Comparison of ENCODE assay signal across 11 mouse cellular contexts in genomic region chr16:21256514-21257305, GRCm38 (mm10). TPM values are rescaled to one million over a fixed set of nuclear protein-coding genes. Genes with fewer than 3 reads are reported as not detected.
"Had no signal": no experiment of that assay in that cellular context is flagged by ENCODE, and none has a peak within 500 bp of the region (broad histone marks: within the 10 kb centered on the region; RNA-seq: fewer than 3 reads in every experiment).

No protein-coding gene starts in this region.

- H3K4me1 ChIP-seq: liver, embryonic 15.5 days; neural tube, embryonic 12.5 days had no signal

- H3K27ac ChIP-seq: left cerebral cortex, adult 2 months; limb, embryonic 10.5 days; liver, embryonic 15.5 days; midbrain, embryonic 10.5 days; neural tube, embryonic 12.5 days; stomach, postnatal 0 days had no signal

- DNase-seq: kidney, postnatal 25 days; lung, embryonic 14.5 days; midbrain, embryonic 14.5 days had no signal

- H3K9ac ChIP-seq: liver, embryonic 15.5 days; lung, embryonic 14.5 days; neural tube, embryonic 12.5 days had no signal

- H3K27me3 ChIP-seq: neural tube, embryonic 12.5 days had no signal

- H3K4me2 ChIP-seq: liver, embryonic 11.5 days; liver, embryonic 15.5 days; lung, embryonic 14.5 days; neural tube, embryonic 12.5 days had no signal

- H3K36me3 ChIP-seq: limb, embryonic 10.5 days; liver, embryonic 15.5 days; midbrain, embryonic 10.5 days; neural tube, embryonic 12.5 days had no signal

- H3K4me3 ChIP-seq: left cerebral cortex, adult 2 months; limb, embryonic 10.5 days; liver, embryonic 15.5 days; midbrain, embryonic 10.5 days; neural tube, embryonic 12.5 days had no signal

- H3K9me3 ChIP-seq: limb, embryonic 10.5 days; liver, embryonic 15.5 days; midbrain, embryonic 10.5 days; neural tube, embryonic 12.5 days had no signal

RNA-seq across cellular contexts. Expression of gene Ephb3, which starts 52.2 kb away (rescaled TPM):
- total RNA-seq: megakaryocyte progenitor cell, adult 5-6 weeks had no signal
